Mouse (Mus musculus) granulocyte monocyte progenitor cell, adult 5-6 weeks (primary cell): Measurements from ENCODE around the gene Wnt2b. TPM values are rescaled to one million over a fixed set of nuclear protein-coding genes. Genes with fewer than 3 reads are reported as not detected.

ENCODE experiments used
- ATAC-seq: replicated peaks from 2 replicates; pipeline ENCODE4 v1.8.0; 2016; ENCODE audit warnings: mild to moderate bottlenecking, moderate TSS enrichment, inconsistent platforms; ENCODE audit not compliant: poor library complexity, severe bottlenecking
- total RNA-seq, 2 experiments: library from RNA; stranded (forward) in 1 of 2; stranded (reverse) in 1 of 2; fragments of 200-712, 200-1000 nt in 1 of 2; fragments of >200 nt in 1 of 2; fragmentation: Nextera tagmentation in 1 of 2; gene quantifications; 2 replicates each; pipeline ENCODE4 v1.2.3; 2014 to 2017

Gene Wnt2b
- total RNA-seq, 2 experiments from 2014 or later, result not detected

GRCm38 (mm10) chr3:104965070-104965855 lies 3.5 kb upstream of the Wnt2b start:
- no peak for ATAC-seq

- 0 out of 2 replicates have a peak, but pooled peaks have one; percentile 3 for ATAC-seq
Observed at GRCm38 (mm10) chr3:104963331-104964276, 1.9 kb upstream of the Wnt2b start.

DNA sequence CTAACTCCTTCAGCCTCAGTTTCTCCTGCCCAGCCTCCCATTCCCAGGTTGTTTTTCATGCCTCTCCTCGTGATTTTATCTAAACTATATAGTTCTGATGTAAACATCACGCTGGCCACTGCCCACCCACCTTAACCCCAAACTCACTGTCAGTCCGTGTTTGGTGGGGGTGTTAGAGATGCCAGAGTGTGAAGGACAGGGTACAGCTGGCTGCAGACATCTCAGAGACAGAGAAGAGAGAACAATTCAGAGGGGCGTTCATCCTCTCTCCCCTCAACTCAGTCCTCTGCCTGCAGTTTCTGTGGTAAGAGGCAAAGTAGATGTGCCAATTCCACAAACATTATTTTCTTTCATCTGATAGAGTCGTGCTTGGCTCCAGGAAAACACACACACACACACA lies 1.1 kb upstream of the Wnt2b start:
- no peak for ATAC-seq

DNA sequence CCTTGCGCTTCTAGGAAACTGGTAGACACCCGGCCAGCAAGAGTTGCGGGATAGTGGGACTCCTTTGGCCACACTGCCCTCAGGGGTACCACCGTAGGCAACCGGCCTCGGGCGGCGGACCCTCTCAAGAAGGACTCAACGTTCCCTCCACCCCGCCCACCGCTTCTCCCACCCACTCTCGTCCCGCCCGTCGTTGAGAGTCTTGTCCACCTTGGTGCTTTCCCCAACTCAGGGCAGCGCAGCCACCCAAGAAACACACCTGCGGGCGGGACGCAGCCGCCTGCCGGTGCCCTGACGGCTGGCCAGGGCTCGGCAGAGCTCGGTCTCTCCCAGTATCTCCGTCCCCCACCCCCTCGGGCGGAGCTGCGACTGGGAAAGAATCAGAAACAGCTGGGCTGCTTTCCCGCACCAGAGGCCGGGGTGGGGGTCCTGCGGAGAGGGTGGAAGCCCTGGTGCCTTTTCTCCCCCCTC lies 455 bp upstream of the Wnt2b start:
- ATAC-seq, result no peak

DNA sequence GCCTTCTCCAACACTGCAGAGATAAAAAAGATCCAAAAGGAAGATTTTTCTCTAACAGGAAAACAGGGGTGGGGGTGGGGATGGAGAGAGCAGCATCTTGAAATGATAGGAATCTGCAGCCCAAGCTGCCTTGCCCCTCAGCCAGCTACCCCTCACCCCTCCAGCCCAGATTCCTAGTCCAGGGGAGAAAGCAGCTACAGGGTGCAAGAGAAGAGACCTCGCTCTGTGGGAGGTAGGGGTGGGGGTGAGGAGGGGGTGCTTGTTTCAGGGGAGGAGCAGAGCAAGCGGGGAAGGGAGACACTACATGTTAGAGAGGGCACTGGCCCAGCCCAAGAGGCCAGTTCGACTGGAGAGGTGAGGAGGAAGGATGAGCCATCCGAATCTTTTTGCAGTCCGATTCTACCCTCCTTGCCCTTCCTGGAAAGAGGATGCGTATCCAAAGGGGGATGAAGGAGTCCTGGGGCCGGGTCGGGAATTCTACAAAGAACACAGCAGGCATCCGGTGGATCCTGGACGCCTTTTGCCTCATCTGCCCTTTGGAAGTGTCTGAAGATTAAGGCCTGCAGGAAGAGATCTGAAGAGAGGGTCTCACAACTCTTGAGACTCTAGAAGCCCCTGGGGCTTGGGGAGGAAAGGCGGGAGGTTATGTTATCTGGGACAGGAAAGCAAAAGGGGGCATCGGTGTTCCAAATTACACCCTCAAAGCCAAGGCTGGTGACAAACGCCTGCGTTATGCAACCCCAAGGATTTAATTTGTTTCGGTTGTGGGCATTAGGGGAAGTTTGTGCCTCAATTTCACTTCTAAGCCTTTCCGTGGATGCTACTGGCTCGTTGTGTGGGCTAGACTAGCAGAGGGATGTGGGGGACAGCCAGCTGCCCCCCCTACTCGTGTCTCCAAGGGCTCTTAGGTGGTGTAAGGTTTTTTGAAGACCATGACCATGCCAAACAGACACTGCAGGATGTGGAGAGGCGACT lies 1.4 kb downstream of the Wnt2b start:
- peak; percentile 59 for ATAC-seq

DNA sequence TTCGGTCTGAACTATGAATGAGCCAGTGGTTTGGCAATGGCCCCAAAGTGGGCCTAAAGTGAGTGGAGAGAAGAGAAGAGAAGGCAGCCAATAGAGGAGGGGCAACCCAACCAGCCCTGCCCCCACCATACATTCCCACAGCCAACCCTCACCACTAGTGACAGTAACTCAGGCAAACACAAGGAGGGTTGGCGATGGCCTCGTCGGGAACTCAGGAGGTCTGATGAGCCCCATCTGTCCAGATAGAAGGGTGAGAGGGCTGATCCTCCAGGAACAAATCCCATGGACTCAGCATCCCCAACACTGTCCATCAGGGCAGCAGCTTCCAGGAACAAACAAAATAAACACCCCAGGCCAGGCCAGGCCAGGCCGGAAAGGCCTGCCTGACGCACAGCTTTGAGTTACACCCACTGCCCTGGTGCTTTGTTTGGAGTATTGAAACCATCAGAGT lies 5.6 kb downstream of the Wnt2b start:
- ATAC-seq, result no peak

- ATAC-seq, result no peak
Observed at GRCm38 (mm10) chr3:104954551-104954950, 7.2 kb downstream of the Wnt2b start.

- no peak for ATAC-seq
Observed at GRCm38 (mm10) chr3:104954137-104954536, 7.6 kb downstream of the Wnt2b start.

GRCm38 (mm10) chr3:104952891-104953670 lies 8.6 kb downstream of the Wnt2b start:
- ATAC-seq, result no peak

- no peak for ATAC-seq
Observed at GRCm38 (mm10) chr3:104950926-104951325, 10.8 kb downstream of the Wnt2b start.

GRCm38 (mm10) chr3:104944894-104945293 lies 16.8 kb downstream of the Wnt2b start:
- no peak for ATAC-seq

- no peak for ATAC-seq
Observed at GRCm38 (mm10) chr3:104943333-104943732, 18.4 kb downstream of the Wnt2b start.

DNA sequence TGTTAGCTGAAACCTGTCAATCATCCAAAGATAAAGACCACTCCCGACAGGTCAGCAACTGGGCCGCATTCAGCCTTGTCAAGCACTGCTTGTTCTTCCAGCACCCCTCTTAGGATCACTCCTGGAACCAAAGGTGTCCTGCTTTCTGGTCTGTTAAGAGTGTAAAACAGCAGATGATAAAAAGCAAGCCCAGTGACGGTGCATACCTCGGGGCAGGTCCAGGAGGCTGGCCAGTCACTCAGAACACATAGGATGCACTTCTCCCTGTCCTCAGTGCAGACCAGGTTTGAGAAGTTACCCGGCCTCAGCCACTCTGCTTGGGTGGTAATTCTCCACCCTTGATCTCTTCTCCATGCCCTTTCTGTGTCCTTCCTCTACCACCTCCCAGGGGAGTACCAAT lies 19.0 kb downstream of the Wnt2b start:
- ATAC-seq, result no peak

DNA sequence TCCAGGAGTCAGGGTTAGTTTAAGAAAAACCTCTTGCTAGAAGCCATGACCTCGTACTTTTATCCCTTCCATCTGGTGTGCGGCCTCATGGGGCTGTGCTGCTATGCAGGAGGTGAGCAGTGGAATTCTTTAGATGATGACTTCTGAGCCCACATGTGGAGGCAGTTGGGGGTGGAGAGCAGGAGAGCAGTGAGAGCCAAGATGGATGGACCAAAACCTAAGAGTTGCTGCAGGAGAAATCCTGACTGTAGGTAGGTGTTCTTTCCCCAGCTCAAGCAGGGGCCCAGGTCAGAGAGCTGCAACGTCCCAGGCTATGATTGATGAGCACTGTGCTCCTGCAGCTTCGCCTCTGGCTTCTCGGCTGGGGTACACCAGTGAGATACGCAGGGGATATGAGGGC lies 21.0 kb downstream of the Wnt2b start:
- ATAC-seq, result no peak

- no peak for ATAC-seq
Observed at GRCm38 (mm10) chr3:104938327-104938726, 23.4 kb downstream of the Wnt2b start.

DNA sequence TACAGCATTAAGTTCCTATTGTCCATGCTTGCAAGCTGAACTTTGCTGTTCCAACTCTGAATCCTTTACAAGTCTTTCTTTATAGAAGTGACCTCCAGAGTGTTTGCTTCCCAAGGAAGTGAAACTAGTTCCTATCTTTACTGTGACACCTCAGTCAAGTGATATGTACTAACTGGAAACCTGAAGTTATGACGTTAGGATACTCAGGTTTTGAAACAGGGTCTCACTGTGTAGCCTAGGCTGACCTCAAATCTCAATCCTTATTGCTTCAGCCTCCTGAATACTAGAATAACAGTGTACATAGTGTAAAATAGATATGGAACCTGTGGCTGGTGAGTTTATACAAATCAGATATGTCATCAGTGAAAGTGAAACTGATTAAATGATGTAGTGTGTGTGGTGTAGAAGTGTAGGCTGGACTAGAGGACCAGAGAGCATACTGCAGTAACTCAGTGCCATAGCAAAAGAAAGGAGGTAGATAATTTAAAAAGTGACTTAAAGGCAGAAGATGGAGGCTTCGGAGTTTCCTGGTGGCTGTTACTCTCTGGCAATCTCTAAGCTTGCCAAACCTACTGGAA lies 23.9 kb downstream of the Wnt2b start:
- ATAC-seq, result peak; percentile 83

DNA sequence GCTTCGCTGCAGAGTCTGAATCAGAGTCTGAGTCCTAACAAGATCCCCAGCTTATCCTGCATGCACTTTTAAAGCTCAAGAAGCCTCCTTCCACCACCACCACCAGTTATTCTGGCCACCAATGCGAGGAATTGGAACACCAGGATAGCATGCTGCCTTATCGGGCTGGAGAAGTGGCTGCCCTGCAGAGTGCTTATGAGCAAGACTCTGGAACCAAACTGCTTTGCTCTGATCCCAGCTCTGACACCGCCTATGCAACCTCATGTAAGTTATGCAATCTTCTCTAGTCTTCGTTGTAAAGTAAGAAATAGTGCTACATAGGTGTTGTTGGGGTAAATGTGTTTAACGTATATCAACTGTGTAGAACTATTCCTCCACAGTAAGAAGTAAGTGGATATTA lies 32.3 kb downstream of the Wnt2b start:
- no peak for ATAC-seq

- ATAC-seq, result no peak
Observed at GRCm38 (mm10) chr3:104914986-104915385, 46.7 kb downstream of the Wnt2b start.

GRCm38 (mm10) chr3:104909195-104909594 lies 52.5 kb downstream of the Wnt2b start:
- no peak for ATAC-seq
